In the genomic region with DNA sequence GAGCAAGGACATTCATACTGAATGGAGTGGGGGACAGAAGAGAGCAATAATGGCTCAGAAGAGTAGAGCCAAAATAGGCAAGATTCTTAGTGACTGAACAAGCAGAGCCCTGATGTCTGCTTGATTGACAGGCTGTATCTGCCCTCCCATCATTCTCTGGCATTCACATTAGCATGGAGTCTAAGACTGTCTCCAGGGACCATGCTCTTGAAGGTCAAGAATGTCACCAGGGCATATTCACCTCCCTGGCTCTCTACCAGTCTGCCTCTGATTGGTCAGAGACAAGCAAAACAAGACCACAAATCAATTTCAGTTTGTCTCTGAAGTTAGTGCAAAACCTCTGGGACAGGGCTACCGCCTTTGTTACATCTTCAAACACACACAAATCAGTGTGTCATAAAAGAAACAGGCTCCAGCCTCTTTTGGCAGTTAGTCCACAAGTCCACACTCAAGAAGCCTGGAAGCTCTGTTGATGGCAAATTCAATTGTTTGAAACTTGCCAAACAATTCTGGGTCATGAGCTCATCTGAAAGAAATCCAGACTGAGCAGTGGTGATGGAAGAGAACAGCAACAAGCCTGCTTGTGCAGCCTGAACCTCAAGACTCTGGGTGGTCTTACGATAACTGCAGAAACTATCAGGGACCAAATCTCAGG, we compare ENCODE assay signal across 23 mouse cellular contexts.
DNase-seq lines count a peak whose midpoint lies in the region; ATAC-seq and TF ChIP-seq lines count a peak whose summit lies in the region.
"Had no signal": no experiment of that assay in that cellular context is flagged by ENCODE, and none has a peak within 500 bp of the region (broad histone marks: within the 10 kb centered on the region; RNA-seq: fewer than 3 reads in every experiment).

No protein-coding gene starts in this region.

- no peak overlapping the region for H3K27ac ChIP-seq in kidney, postnatal 0 days
- H3K27ac ChIP-seq in kidney, adult 2 months (ENCODE audit: insufficient read depth, low read depth, low read length): no peak overlapping the region
- no peak overlapping the region for H3K27ac ChIP-seq in limb, embryonic 10.5 days
- H3K27ac ChIP-seq in neural tube, embryonic 14.5 days (ENCODE audit: low read depth, low read length): no peak overlapping the region
- H3K27ac ChIP-seq: forebrain, embryonic 12.5 days; heart, embryonic 13.5 days; limb, embryonic 15.5 days; midbrain, embryonic 13.5 days had no signal

- H3K9ac ChIP-seq in kidney, postnatal 0 days (ENCODE audit: low read depth, low read length): no peak overlapping the region
- H3K9ac ChIP-seq in neural tube, embryonic 14.5 days (replicated peaks; ENCODE audit: low read depth, low read length): no peak overlapping the region
- H3K9ac ChIP-seq: forebrain, embryonic 12.5 days; heart, embryonic 13.5 days; limb, embryonic 15.5 days; midbrain, embryonic 13.5 days had no signal

- ATAC-seq in kidney, postnatal 0 days (replicated peaks; ENCODE audit: low FRiP score, low read depth): no peak
- peak; percentile 62; the same call in 1 of the 2 replicates for ATAC-seq in neural tube, embryonic 14.5 days (ENCODE audit: low read depth)
- ATAC-seq: activated CD4-positive, CD25-positive, alpha-beta regulatory T cell, adult 4 months; hindbrain, embryonic 16.5 days; intestine, postnatal 0 days; midbrain, embryonic 13.5 days had no signal

- no peaks in the 10 kb centered on the region for H3K4me1 ChIP-seq in kidney, postnatal 0 days (replicated peaks; ENCODE audit: insufficient read depth, low read length)
- H3K4me1 ChIP-seq in kidney, adult 2 months (ENCODE audit: control insufficient read depth, insufficient read depth, low read length): no peaks in the 10 kb centered on the region
- peaks cover 12% of the 10 kb centered on the region for H3K4me1 ChIP-seq in limb, embryonic 10.5 days
- no peaks in the 10 kb centered on the region for H3K4me1 ChIP-seq in neural tube, embryonic 14.5 days (ENCODE audit: control insufficient read depth, insufficient read depth, low read length)
- H3K4me1 ChIP-seq: forebrain, embryonic 12.5 days; heart, embryonic 13.5 days; midbrain, embryonic 13.5 days had no signal

- H3K9me3 ChIP-seq in kidney, postnatal 0 days (replicated peaks; ENCODE audit: low read length): no peaks in the 10 kb centered on the region
- no peaks in the 10 kb centered on the region for H3K9me3 ChIP-seq in limb, embryonic 10.5 days (replicated peaks)
- H3K9me3 ChIP-seq in neural tube, embryonic 14.5 days (ENCODE audit: control insufficient read depth, low read length): no peaks in the 10 kb centered on the region
- H3K9me3 ChIP-seq: forebrain, embryonic 12.5 days; heart, embryonic 13.5 days; limb, embryonic 15.5 days; midbrain, embryonic 13.5 days had no signal

- H3K4me3 ChIP-seq in kidney, postnatal 0 days (replicated peaks; ENCODE audit: low read depth, low read length): no peak overlapping the region
- no peak overlapping the region for H3K4me3 ChIP-seq in kidney, adult 2 months (ENCODE audit: insufficient read depth, low read depth, low read length)
- H3K4me3 ChIP-seq in limb, embryonic 10.5 days: no peak overlapping the region
- H3K4me3 ChIP-seq in neural tube, embryonic 14.5 days (ENCODE audit: low read depth, low read length): no peak overlapping the region
- H3K4me3 ChIP-seq: forebrain, embryonic 12.5 days; heart, embryonic 13.5 days; limb, embryonic 15.5 days; midbrain, embryonic 13.5 days; myocyte had no signal

- no peak for TF ChIP-seq CTCF in kidney, postnatal 0 days (IDR thresholded peaks at IDR 0.05; ENCODE audit: low read depth)
- TF ChIP-seq CTCF in kidney, adult 2 months (conservative IDR thresholded peaks at IDR 0.05; ENCODE audit: insufficient read depth, insufficient read length, low read depth, low read length): no peak

- DNase-seq in embryo, embryonic 10 days (ENCODE audit: low spot score): peak; percentile 23
- DNase-seq in embryo, embryonic 11 days: no peak
- peak; percentile 25 for DNase-seq in kidney, postnatal 0 days (ENCODE audit: low spot score)
- no peak for DNase-seq in kidney, adult 2 months
- peak; percentile 4 for DNase-seq in limb, embryonic 10.5 days (ENCODE audit: low spot score)
- no peak for DNase-seq in adrenal gland, postnatal 25 days
- no peak for DNase-seq in urinary bladder, postnatal 4 days (ENCODE audit: low spot score in 2 of 2)
- DNase-seq: adrenal gland, postnatal 14 days; cerebellum, adult 11 months; cerebellum, postnatal 10 days; gastrocnemius, postnatal 10 days; kidney, postnatal 10 days; right cerebral cortex, adult 18-20 months; thymus, postnatal 25 days had no signal

- no peak overlapping the region for H3K4me2 ChIP-seq in kidney, postnatal 0 days (ENCODE audit: low read length)
- no peak overlapping the region for H3K4me2 ChIP-seq in neural tube, embryonic 14.5 days (ENCODE audit: low read depth, low read length)
- H3K4me2 ChIP-seq: forebrain, embryonic 12.5 days; heart, embryonic 13.5 days; limb, embryonic 15.5 days; midbrain, embryonic 13.5 days had no signal

- no peak for TF ChIP-seq POLR2A in kidney, adult 2 months (IDR thresholded peaks at IDR 0.05; ENCODE audit: low read depth, low read length)

- H3K36me3 ChIP-seq in kidney, postnatal 0 days (ENCODE audit: insufficient read depth, low read length): no peaks in the 10 kb centered on the region
- no peaks in the 10 kb centered on the region for H3K36me3 ChIP-seq in kidney, adult 2 months (ENCODE audit: control insufficient read depth, insufficient read depth, low read length)
- no peaks in the 10 kb centered on the region for H3K36me3 ChIP-seq in limb, embryonic 10.5 days
- no peaks in the 10 kb centered on the region for H3K36me3 ChIP-seq in neural tube, embryonic 14.5 days (ENCODE audit: control insufficient read depth, insufficient read depth, low read length)
- H3K36me3 ChIP-seq: forebrain, embryonic 12.5 days; heart, embryonic 13.5 days; limb, embryonic 15.5 days; midbrain, embryonic 13.5 days had no signal

- no peaks in the 10 kb centered on the region for H3K27me3 ChIP-seq in kidney, postnatal 0 days (ENCODE audit: insufficient read depth, low read length)
- H3K27me3 ChIP-seq in kidney, adult 2 months (replicated peaks; ENCODE audit: control insufficient read depth, insufficient read depth, low read length): no peaks in the 10 kb centered on the region
- no peaks in the 10 kb centered on the region for H3K27me3 ChIP-seq in limb, embryonic 10.5 days (ENCODE audit: low read depth, poor library complexity, severe bottlenecking)
- no peaks in the 10 kb centered on the region for H3K27me3 ChIP-seq in neural tube, embryonic 14.5 days (ENCODE audit: control insufficient read depth, insufficient read depth, low read length)
- H3K27me3 ChIP-seq: forebrain, embryonic 12.5 days; heart, embryonic 13.5 days; limb, embryonic 15.5 days; midbrain, embryonic 13.5 days had no signal

- 60% methylated on average over 2 of the region's 2 CpGs for WGBS in kidney, postnatal 0 days
- WGBS in kidney, adult 2 months: 68% methylated on average over 2 of the region's 2 CpGs
- 72% methylated on average over 2 of the region's 2 CpGs for WGBS in limb, embryonic 10.5 days
- 60% methylated on average over 2 of the region's 2 CpGs for WGBS in neural tube, embryonic 14.5 days

Comparison
In these comparisons a context has a peak if more than half of its experiments do, and no peak if none do; other contexts are left out.
1. DNase-seq: peak in embryo, embryonic 10 days (single experiment), kidney, postnatal 0 days (single experiment) and limb, embryonic 10.5 days (single experiment); none in embryo, embryonic 11 days (single experiment), kidney, adult 2 months (single experiment), adrenal gland, postnatal 25 days (single experiment) and urinary bladder, postnatal 4 days (0 of 2).